Mouse (Mus musculus): ENCODE results near the gene Hacd3. TPM values are rescaled to one million over a fixed set of nuclear protein-coding genes. Genes with fewer than 3 reads are reported as not detected.

Hacd3 gene
- polyA plus RNA-seq (2012; rRNA removed) (52.0 and 53.4 TPM in 2 replicates), polyA plus RNA-seq (2014; fragmentation: Nextera tagmentation; extraction: Ambion mirVana) (41.8 and 48.1 TPM in 2 replicates)

- H3K4me2 ChIP-seq (replicated peaks; ENCODE audit: low read depth, low read length, severe bottlenecking): peak within 1 kb of the TSS; percentile 74
- peak; percentile 90 for DNase-seq (ENCODE audit: low spot score)
- H3K36me3 ChIP-seq (ENCODE audit: control insufficient read depth, insufficient read depth, low read length): no peaks in the 10 kb centered on the region
- no peaks in the 10 kb centered on the region for H3K9me3 ChIP-seq (ENCODE audit: control insufficient read depth, low read length)
- H3K4me3 ChIP-seq (replicated peaks; ENCODE audit: low read length): peak within 1 kb of the TSS; percentile 63
- ATAC-seq (ENCODE audit: low FRiP score, low read depth): peak; percentile 93
- WGBS: under 1% methylated on average over 77 of the region's 81 CpGs
- peak; percentile 70; the same call in 1 of the 2 replicates for TF ChIP-seq POLR2A (IDR thresholded peaks at IDR 0.05; ENCODE audit: borderline replicate concordance, extremely low read depth, insufficient read depth, insufficient read length)
- peaks cover 12% of the 10 kb centered on the region for H3K4me1 ChIP-seq (ENCODE audit: control insufficient read depth, insufficient read depth, low read length)
- no peaks in the 10 kb centered on the region for H3K27me3 ChIP-seq (ENCODE audit: control insufficient read depth, insufficient read depth, low read length)
- peak within 1 kb of the TSS; percentile 69 for H3K27ac ChIP-seq (replicated peaks; ENCODE audit: low read depth, low read length)
- peak within 1 kb of the TSS; percentile 71 for H3K9ac ChIP-seq (ENCODE audit: low read depth, low read length, severe bottlenecking)
These were observed at the start of gene Hacd3 for GRCm38 (mm10) chr9:65020991-65021886. Gene Hacd3, minus strand, starts transcription at chr9:65021693.

DNA sequence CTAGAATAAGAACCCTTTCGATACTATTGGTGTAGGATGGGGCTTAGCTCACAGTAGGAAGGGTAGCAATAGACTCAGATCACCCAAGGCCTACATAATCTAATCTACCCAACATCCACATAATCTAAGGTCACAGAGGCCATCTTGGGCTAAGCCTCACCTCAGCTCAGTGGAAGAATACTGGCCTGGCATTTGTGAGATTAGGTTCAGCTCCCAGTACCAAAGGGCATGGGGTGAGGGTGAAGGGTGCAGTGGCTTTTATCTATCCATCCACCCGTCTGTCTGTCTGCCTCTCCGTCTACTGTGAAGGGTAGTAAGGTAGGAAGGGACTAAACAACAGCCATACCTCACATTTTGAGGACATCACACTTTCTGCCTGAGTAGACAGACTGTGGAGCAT lies 49.1 kb upstream of the Hacd3 start:
- Histone ChIP-seq H3K4me3 (replicated peaks; ENCODE audit: low read length) (no peak overlapping the region), H3K4me1 (ENCODE audit: control insufficient read depth, insufficient read depth, low read length) (no peaks in the 10 kb centered on the region), H3K36me3 (ENCODE audit: control insufficient read depth, insufficient read depth, low read length) (peaks cover 90% of the 10 kb centered on the region), H3K27ac (replicated peaks; ENCODE audit: low read depth, low read length) (no peak overlapping the region), H3K27me3 (ENCODE audit: control insufficient read depth, insufficient read depth, low read length) (no peaks in the 10 kb centered on the region), H3K9me3 (ENCODE audit: control insufficient read depth, low read length) (no peaks in the 10 kb centered on the region), H3K9ac (ENCODE audit: low read depth, low read length, severe bottlenecking) (no peak overlapping the region), H3K4me2 (replicated peaks; ENCODE audit: low read depth, low read length, severe bottlenecking) (no peak overlapping the region)
- no peak for ATAC-seq (ENCODE audit: low FRiP score, low read depth)
- TF ChIP-seq POLR2A (IDR thresholded peaks at IDR 0.05; ENCODE audit: borderline replicate concordance, extremely low read depth, insufficient read depth, insufficient read length): no peak
- WGBS: 88% methylated on average over 3 of the region's 3 CpGs
- DNase-seq (ENCODE audit: low spot score): no peak

- Histone ChIP-seq H3K4me2 (replicated peaks; ENCODE audit: low read depth, low read length, severe bottlenecking) (no peak overlapping the region), H3K4me3 (replicated peaks; ENCODE audit: low read length) (no peak overlapping the region), H3K36me3 (ENCODE audit: control insufficient read depth, insufficient read depth, low read length) (peaks cover 82% of the 10 kb centered on the region), H3K4me1 (ENCODE audit: control insufficient read depth, insufficient read depth, low read length) (no peaks in the 10 kb centered on the region), H3K27ac (replicated peaks; ENCODE audit: low read depth, low read length) (no peak overlapping the region), H3K9me3 (ENCODE audit: control insufficient read depth, low read length) (no peaks in the 10 kb centered on the region), H3K27me3 (ENCODE audit: control insufficient read depth, insufficient read depth, low read length) (no peaks in the 10 kb centered on the region), H3K9ac (ENCODE audit: low read depth, low read length, severe bottlenecking) (no peak overlapping the region)
- DNase-seq (ENCODE audit: low spot score): no peak
- 89% methylated on average over 7 of the region's 7 CpGs for whole genome bisulfite sequencing
- no peak for TF ChIP-seq POLR2A (IDR thresholded peaks at IDR 0.05; ENCODE audit: borderline replicate concordance, extremely low read depth, insufficient read depth, insufficient read length)
- ATAC-seq (ENCODE audit: low FRiP score, low read depth): no peak
These were observed 42.8 kb upstream of the Hacd3 start for GRCm38 (mm10) chr9:65064251-65064650.

- ATAC-seq (ENCODE audit: low FRiP score, low read depth): no peak
- no peak for DNase-seq (ENCODE audit: low spot score)
- no peak for TF ChIP-seq POLR2A (IDR thresholded peaks at IDR 0.05; ENCODE audit: borderline replicate concordance, extremely low read depth, insufficient read depth, insufficient read length)
- no peak overlapping the region for H3K27ac ChIP-seq (replicated peaks; ENCODE audit: low read depth, low read length)
- no peak overlapping the region for H3K4me3 ChIP-seq (replicated peaks; ENCODE audit: low read length)
- H3K9ac ChIP-seq (ENCODE audit: low read depth, low read length, severe bottlenecking): no peak overlapping the region
- no peaks in the 10 kb centered on the region for H3K9me3 ChIP-seq (ENCODE audit: control insufficient read depth, low read length)
- H3K36me3 ChIP-seq (ENCODE audit: control insufficient read depth, insufficient read depth, low read length): peaks cover 88% of the 10 kb centered on the region
- H3K4me1 ChIP-seq (ENCODE audit: control insufficient read depth, insufficient read depth, low read length): no peaks in the 10 kb centered on the region
- no peak overlapping the region for H3K4me2 ChIP-seq (replicated peaks; ENCODE audit: low read depth, low read length, severe bottlenecking)
- WGBS: 97% methylated on average over 3 of the region's 3 CpGs
- no peaks in the 10 kb centered on the region for H3K27me3 ChIP-seq (ENCODE audit: control insufficient read depth, insufficient read depth, low read length)
These were observed 29.5 kb upstream of the Hacd3 start for GRCm38 (mm10) chr9:65050981-65051380.

- ATAC-seq (ENCODE audit: low FRiP score, low read depth) (no peak), DNase-seq (ENCODE audit: low spot score) (no peak)
- Histone ChIP-seq H3K4me2 (replicated peaks; ENCODE audit: low read depth, low read length, severe bottlenecking) (no peak overlapping the region), H3K36me3 (ENCODE audit: control insufficient read depth, insufficient read depth, low read length) (peaks cover 86% of the 10 kb centered on the region), H3K27ac (replicated peaks; ENCODE audit: low read depth, low read length) (no peak overlapping the region), H3K4me1 (ENCODE audit: control insufficient read depth, insufficient read depth, low read length) (no peaks in the 10 kb centered on the region), H3K9ac (ENCODE audit: low read depth, low read length, severe bottlenecking) (no peak overlapping the region), H3K27me3 (ENCODE audit: control insufficient read depth, insufficient read depth, low read length) (no peaks in the 10 kb centered on the region), H3K4me3 (replicated peaks; ENCODE audit: low read length) (no peak overlapping the region), H3K9me3 (ENCODE audit: control insufficient read depth, low read length) (no peaks in the 10 kb centered on the region)
- 74% methylated on average over 5 of the region's 5 CpGs for WGBS
- no peak for TF ChIP-seq POLR2A (IDR thresholded peaks at IDR 0.05; ENCODE audit: borderline replicate concordance, extremely low read depth, insufficient read depth, insufficient read length)
These were observed 27.9 kb upstream of the Hacd3 start for GRCm38 (mm10) chr9:65049422-65049821.

All from limb, embryonic 14.5 days (tissue).